Mouse (Mus musculus) embryonic facial prominence, embryonic 14.5 days (tissue): ENCODE data around the gene Dcdc2b. TPM values are rescaled to one million over a fixed set of nuclear protein-coding genes. Genes with fewer than 3 reads are reported as not detected.

Experiments used
- ATAC-seq: fragments of 200-750 bp; cut with Nextera tagmentation; 2 replicates; pipeline ENCODE4 v1.8.0; 2017; ENCODE audit warnings: low read depth, moderate number of reproducible peaks, moderate TSS enrichment
- DNase-seq: peaks from one replicate; pipeline ENCODE4 v3.0.0-alpha.2; 2015; ENCODE audit warnings: low spot score
- H3K27ac ChIP-seq: fragments of 300-500 bp; sonication (generic); replicated peaks from 2 replicates; pipeline ENCODE4 v1.5.1; 2014; ENCODE audit warnings: low read depth, mild to moderate bottlenecking, low read length, moderate library complexity
- H3K27me3 ChIP-seq: fragments of 300-500 bp; sonication (generic); replicated peaks from 2 replicates; pipeline ENCODE4 v1.6.1; 2014; ENCODE audit warnings: low read length; ENCODE audit not compliant: control insufficient read depth, insufficient read depth
- H3K36me3 ChIP-seq: fragments of 300-500 bp; sonication (generic); 2 replicates; pipeline ENCODE4 v1.6.1; 2014; ENCODE audit warnings: low read length, mixed read lengths; ENCODE audit not compliant: control insufficient read depth, insufficient read depth
- H3K4me1 ChIP-seq: fragments of 300-500 bp; sonication (generic); 2 replicates; pipeline ENCODE4 v1.6.1; 2014; ENCODE audit warnings: antibody characterized with exemption, low read length; ENCODE audit not compliant: control insufficient read depth, insufficient read depth
- H3K4me2 ChIP-seq: fragments of 300-500 bp; sonication (generic); 2 replicates; pipeline ENCODE4 v1.6.1; 2014; ENCODE audit warnings: low read depth, mild to moderate bottlenecking, low read length, moderate library complexity, mixed read lengths
- H3K4me3 ChIP-seq: fragments of 300-500 bp; sonication (generic); 2 replicates; pipeline ENCODE4 v1.5.1; 2014; ENCODE audit warnings: low read depth, mild to moderate bottlenecking, low read length
- H3K9ac ChIP-seq: fragments of 300-500 bp; sonication (generic); 2 replicates; pipeline ENCODE4 v1.6.1; 2014; ENCODE audit warnings: low read depth, mild to moderate bottlenecking, low read length, moderate library complexity, mixed read lengths
- H3K9me3 ChIP-seq: fragments of 300-500 bp; sonication (generic); 2 replicates; pipeline ENCODE4 v1.6.1; 2016; ENCODE audit warnings: low read length; ENCODE audit not compliant: control insufficient read depth
- WGBS: fragments of 180-500 bp; shearing (Covaris S2); extraction: QIAGEN DNeasy Blood & Tissue Kit; methylation state at CpG from one replicate; pipeline ENCODE4 v1.1.7; 2014; 5-methylcytosine and 5-hydroxymethylcytosine counted together
- polyA plus RNA-seq: library from polyadenylated mRNA; unstranded; fragments of >200 nt; fragmentation: Nextera tagmentation; extraction: Ambion mirVana; gene quantifications from 2 replicates; pipeline ENCODE4 v1.2.1, GENCODE M21; 2014

Dcdc2b gene
- 1.7 and 2.4 TPM in 2 replicates for polyA plus RNA-seq

GRCm38 (mm10) chr4:129614093-129614492 lies at the start of gene Dcdc2b:
TSS of gene Dcdc2b (minus strand) at chr4:129614257.
- Histone ChIP-seq H3K36me3 (peaks cover 23% of the 10 kb centered on the region), H3K27ac (no peak within 1 kb of the TSS), H3K4me2 (no peak within 1 kb of the TSS), H3K9ac (no peak within 1 kb of the TSS), H3K27me3 (no peaks in the 10 kb centered on the region), H3K9me3 (no peaks in the 10 kb centered on the region), H3K4me3 (no peak within 1 kb of the TSS), H3K4me1 (peaks cover 5% of the 10 kb centered on the region; the same call in 1 of the 2 replicates)
- ATAC-seq (no peak), DNase-seq (no peak)
- 83% methylated on average over 6 of the region's 6 CpGs for WGBS

- ATAC-seq = peak; percentile 60
- Histone ChIP-seq H3K9ac (no peak overlapping the region), H3K4me2 (no peak overlapping the region), H3K4me3 (no peak overlapping the region), H3K4me1 (no peaks in the 10 kb centered on the region), H3K36me3 (peaks cover 62% of the 10 kb centered on the region), H3K9me3 (no peaks in the 10 kb centered on the region), H3K27me3 (no peaks in the 10 kb centered on the region), H3K27ac (no peak overlapping the region)
- 70% methylated on average over 3 of the region's 3 CpGs for WGBS
- DNase-seq = no peak
These were observed 48.3 kb upstream of the Dcdc2b start for GRCm38 (mm10) chr4:129662255-129662813.

- H3K4me2 ChIP-seq = no peak overlapping the region
- DNase-seq (no peak), ATAC-seq (no peak)
- no peak overlapping the region for H3K27ac ChIP-seq
- no peak overlapping the region for H3K9ac ChIP-seq
- H3K36me3 ChIP-seq = peaks cover 64% of the 10 kb centered on the region
- H3K27me3 ChIP-seq = no peaks in the 10 kb centered on the region
- no peak overlapping the region for H3K4me3 ChIP-seq
- no peaks in the 10 kb centered on the region for H3K9me3 ChIP-seq
- H3K4me1 ChIP-seq = no peaks in the 10 kb centered on the region
- WGBS = 98% methylated on average over 3 of the region's 3 CpGs
These were observed 47.5 kb upstream of the Dcdc2b start for GRCm38 (mm10) chr4:129661584-129661983.

GRCm38 (mm10) chr4:129654770-129655169 lies 40.7 kb upstream of the Dcdc2b start:
- no peak overlapping the region for H3K9ac ChIP-seq
- no peaks in the 10 kb centered on the region for H3K4me1 ChIP-seq
- no peaks in the 10 kb centered on the region for H3K27me3 ChIP-seq
- 95% methylated on average over 14 of the region's 14 CpGs for WGBS
- H3K27ac ChIP-seq = no peak overlapping the region
- no peak overlapping the region for H3K4me3 ChIP-seq
- H3K36me3 ChIP-seq = peaks cover 96% of the 10 kb centered on the region
- ATAC-seq (no peak), DNase-seq (no peak)
- no peaks in the 10 kb centered on the region for H3K9me3 ChIP-seq
- no peak overlapping the region for H3K4me2 ChIP-seq

GRCm38 (mm10) chr4:129650359-129650758 lies 36.3 kb upstream of the Dcdc2b start:
- no peak overlapping the region for H3K27ac ChIP-seq
- WGBS = 93% methylated on average over 8 of the region's 8 CpGs
- H3K4me1 ChIP-seq = no peaks in the 10 kb centered on the region
- H3K9me3 ChIP-seq = no peaks in the 10 kb centered on the region
- no peak for DNase-seq
- H3K36me3 ChIP-seq = peaks cover 96% of the 10 kb centered on the region
- H3K4me3 ChIP-seq = no peak overlapping the region
- no peak overlapping the region for H3K4me2 ChIP-seq
- H3K9ac ChIP-seq = no peak overlapping the region
- ATAC-seq = no peak
- no peaks in the 10 kb centered on the region for H3K27me3 ChIP-seq

- 62% methylated on average over 1 of the region's 1 CpGs for WGBS
- Histone ChIP-seq H3K4me1 (no peaks in the 10 kb centered on the region), H3K4me3 (no peak overlapping the region), H3K36me3 (peaks cover 92% of the 10 kb centered on the region), H3K9ac (no peak overlapping the region), H3K27ac (no peak overlapping the region), H3K9me3 (no peaks in the 10 kb centered on the region), H3K4me2 (no peak overlapping the region), H3K27me3 (no peaks in the 10 kb centered on the region)
- no peak for DNase-seq
- no peak for ATAC-seq
These were observed 34.6 kb upstream of the Dcdc2b start for GRCm38 (mm10) chr4:129648656-129649055.

- ATAC-seq = no peak
- H3K9me3 ChIP-seq = no peaks in the 10 kb centered on the region
These were observed 31.1 kb upstream of the Dcdc2b start for GRCm38 (mm10) chr4:129645204-129645603.

GRCm38 (mm10) chr4:129641756-129642155 lies 27.7 kb upstream of the Dcdc2b start:
- peak overlapping the region; percentile 89 for H3K4me2 ChIP-seq
- peak overlapping the region; percentile 90; the same call in 1 of the 2 replicates for H3K9ac ChIP-seq
- H3K27ac ChIP-seq = peak overlapping the region; percentile 75
- ATAC-seq = no peak
- peaks cover 21% of the 10 kb centered on the region for H3K4me1 ChIP-seq
- no peaks in the 10 kb centered on the region for H3K9me3 ChIP-seq
- 38% methylated on average over 5 of the region's 5 CpGs for WGBS
- H3K4me3 ChIP-seq = peak overlapping the region; percentile 70
- no peaks in the 10 kb centered on the region for H3K27me3 ChIP-seq
- peaks cover 52% of the 10 kb centered on the region for H3K36me3 ChIP-seq
- peak; percentile 60 for DNase-seq

More at GRCm38 (mm10) chr4:129645204-129645603, 31.1 kb upstream of the Dcdc2b start:
- peak overlapping the region; percentile 10; the same call in 1 of the 2 replicates for H3K9ac ChIP-seq
- no peak overlapping the region for H3K27ac ChIP-seq
- no peaks in the 10 kb centered on the region for H3K27me3 ChIP-seq
- no peak overlapping the region for H3K4me2 ChIP-seq
- peaks cover 61% of the 10 kb centered on the region for H3K36me3 ChIP-seq
- no peak for DNase-seq
- H3K4me3 ChIP-seq = no peak overlapping the region
- 92% methylated on average over 6 of the region's 6 CpGs for WGBS
- H3K4me1 ChIP-seq = peaks cover 5% of the 10 kb centered on the region
